Mouse (Mus musculus): ENCODE data around the gene Guk1. TPM values are rescaled to one million over a fixed set of nuclear protein-coding genes. Genes with fewer than 3 reads are reported as not detected.
"Not testable (repeated sequence)": the region's sequence is repeated elsewhere in the genome, so short reads cannot be mapped to it uniquely, and the experiment has no call there.

Guk1 gene
- polyA plus RNA-seq, 1 experiment from 2014 or later = 131 TPM

- Histone ChIP-seq H3K27me3 (no peaks in the 10 kb centered on the region), H3K4me1 (peaks cover 69% of the 10 kb centered on the region), H3K36me3 (no peaks in the 10 kb centered on the region), H3K9ac (no peak overlapping the region), H3K4me2 (peak overlapping the region; percentile 73; the same call in 1 of the 2 replicates), H3K9me3 (no peaks in the 10 kb centered on the region), H3K4me3 (no peak overlapping the region), H3K27ac (no peak overlapping the region)
- no peak for ATAC-seq (ENCODE audit: borderline replicate concordance, extremely low read depth, low FRiP score, low TSS enrichment)
- WGBS = 26% methylated on average over 2 of the region's 2 CpGs
These were observed 32.5 kb upstream of the Guk1 start for GRCm38 (mm10) chr11:59224470-59224869.

GRCm38 (mm10) chr11:59224025-59224424 lies 32.0 kb upstream of the Guk1 start:
- Histone ChIP-seq H3K4me3 (no peak overlapping the region), H3K4me1 (peaks cover 72% of the 10 kb centered on the region), H3K27ac (no peak overlapping the region), H3K4me2 (peak overlapping the region; percentile 73; the same call in 1 of the 2 replicates), H3K9me3 (no peaks in the 10 kb centered on the region), H3K9ac (no peak overlapping the region), H3K27me3 (no peaks in the 10 kb centered on the region), H3K36me3 (0 out of 2 replicates have a peak, but pooled peaks cover under 1% of the 10 kb centered on the region)
- no peak for ATAC-seq (ENCODE audit: borderline replicate concordance, extremely low read depth, low FRiP score, low TSS enrichment)
- WGBS = 83% methylated on average over 3 of the region's 3 CpGs

GRCm38 (mm10) chr11:59222306-59222705 lies 30.3 kb upstream of the Guk1 start:
- no peaks in the 10 kb centered on the region for H3K27me3 ChIP-seq
- 0 out of 2 replicates have a peak, but pooled peaks cover 3% of the 10 kb centered on the region for H3K36me3 ChIP-seq
- peaks cover 83% of the 10 kb centered on the region for H3K4me1 ChIP-seq
- no peak for ATAC-seq (ENCODE audit: borderline replicate concordance, extremely low read depth, low FRiP score, low TSS enrichment)
- no peak overlapping the region for H3K27ac ChIP-seq
- H3K4me3 ChIP-seq = no peak overlapping the region
- H3K9ac ChIP-seq = no peak overlapping the region
- WGBS = 82% methylated on average over 4 of the region's 4 CpGs
- no peaks in the 10 kb centered on the region for H3K9me3 ChIP-seq
- H3K4me2 ChIP-seq = no peak overlapping the region

- Histone ChIP-seq H3K4me3 (no peak overlapping the region), H3K9me3 (no peaks in the 10 kb centered on the region), H3K9ac (no peak overlapping the region), H3K36me3 (0 out of 2 replicates have a peak, but pooled peaks cover 3% of the 10 kb centered on the region), H3K4me2 (no peak overlapping the region), H3K27me3 (no peaks in the 10 kb centered on the region), H3K27ac (no peak overlapping the region), H3K4me1 (peaks cover 86% of the 10 kb centered on the region)
- ATAC-seq (ENCODE audit: borderline replicate concordance, extremely low read depth, low FRiP score, low TSS enrichment) = no peak
These were observed 29.6 kb upstream of the Guk1 start for GRCm38 (mm10) chr11:59221604-59222003.

GRCm38 (mm10) chr11:59219064-59219463 lies 27.1 kb upstream of the Guk1 start:
- Histone ChIP-seq H3K4me2 (peak overlapping the region; percentile 29), H3K36me3 (0 out of 2 replicates have a peak, but pooled peaks cover 6% of the 10 kb centered on the region), H3K27ac (peak overlapping the region; percentile 75), H3K9me3 (no peaks in the 10 kb centered on the region), H3K4me1 (peaks cover 65% of the 10 kb centered on the region), H3K4me3 (no peak overlapping the region), H3K27me3 (no peaks in the 10 kb centered on the region), H3K9ac (no peak overlapping the region)
- no peak; the same call in 1 of the 2 replicates for ATAC-seq (ENCODE audit: borderline replicate concordance, extremely low read depth, low FRiP score, low TSS enrichment)

- Histone ChIP-seq H3K36me3 (0 out of 2 replicates have a peak, but pooled peaks cover 7% of the 10 kb centered on the region), H3K27me3 (no peaks in the 10 kb centered on the region), H3K9me3 (no peaks in the 10 kb centered on the region), H3K4me1 (peaks cover 61% of the 10 kb centered on the region), H3K27ac (peak overlapping the region; percentile 75), H3K4me2 (peak overlapping the region; percentile 29), H3K9ac (no peak overlapping the region), H3K4me3 (no peak overlapping the region)
- ATAC-seq (ENCODE audit: borderline replicate concordance, extremely low read depth, low FRiP score, low TSS enrichment) = peak; percentile 69
- 59% methylated on average over 4 of the region's 4 CpGs for WGBS
These were observed 26.5 kb upstream of the Guk1 start for GRCm38 (mm10) chr11:59218389-59218998.

- Histone ChIP-seq H3K27me3 (no peaks in the 10 kb centered on the region), H3K4me3 (no peak overlapping the region), H3K9ac (no peak overlapping the region), H3K9me3 (no peaks in the 10 kb centered on the region), H3K4me2 (no peak overlapping the region), H3K4me1 (peaks cover 55% of the 10 kb centered on the region), H3K27ac (no peak overlapping the region), H3K36me3 (peaks cover 18% of the 10 kb centered on the region)
- no peak for ATAC-seq (ENCODE audit: borderline replicate concordance, extremely low read depth, low FRiP score, low TSS enrichment)
- WGBS = 81% methylated on average over 3 of the region's 3 CpGs
These were observed 24.9 kb upstream of the Guk1 start for GRCm38 (mm10) chr11:59216955-59217354.

GRCm38 (mm10) chr11:59212892-59213494 lies 21.0 kb upstream of the Guk1 start:
- Histone ChIP-seq H3K4me3 (no peak overlapping the region), H3K4me1 (peaks cover 39% of the 10 kb centered on the region), H3K27ac (no peak overlapping the region), H3K9me3 (no peaks in the 10 kb centered on the region), H3K36me3 (peaks cover 41% of the 10 kb centered on the region), H3K4me2 (no peak overlapping the region), H3K27me3 (no peaks in the 10 kb centered on the region), H3K9ac (no peak overlapping the region)
- ATAC-seq (ENCODE audit: borderline replicate concordance, extremely low read depth, low FRiP score, low TSS enrichment) = no peak
- WGBS = 86% methylated on average over 12 of the region's 12 CpGs

GRCm38 (mm10) chr11:59212320-59212719 lies 20.3 kb upstream of the Guk1 start:
- H3K27me3 ChIP-seq; H3K9ac ChIP-seq; H3K4me2 ChIP-seq; H3K27ac ChIP-seq; ATAC-seq (ENCODE audit: borderline replicate concordance, extremely low read depth, low FRiP score, low TSS enrichment); H3K9me3 ChIP-seq; H3K4me3 ChIP-seq: not testable (repeated sequence)
- Histone ChIP-seq H3K36me3 (peaks cover 41% of the 10 kb centered on the region), H3K4me1 (peaks cover 36% of the 10 kb centered on the region)
- WGBS = 68% methylated on average over 12 of the region's 12 CpGs

- H3K9ac ChIP-seq; ATAC-seq (ENCODE audit: borderline replicate concordance, extremely low read depth, low FRiP score, low TSS enrichment): not testable (repeated sequence)
These were observed 19.5 kb upstream of the Guk1 start for GRCm38 (mm10) chr11:59211561-59211960.

GRCm38 (mm10) chr11:59210020-59210419 lies 18.0 kb upstream of the Guk1 start:
- WGBS = 74% methylated on average over 4 of the region's 4 CpGs
- no peak overlapping the region for H3K9ac ChIP-seq
- peaks cover 26% of the 10 kb centered on the region for H3K4me1 ChIP-seq
- no peak overlapping the region for H3K4me3 ChIP-seq
- no peak overlapping the region for H3K4me2 ChIP-seq
- H3K9me3 ChIP-seq = no peaks in the 10 kb centered on the region
- H3K36me3 ChIP-seq = peaks cover 57% of the 10 kb centered on the region
- no peak for ATAC-seq (ENCODE audit: borderline replicate concordance, extremely low read depth, low FRiP score, low TSS enrichment)
- no peaks in the 10 kb centered on the region for H3K27me3 ChIP-seq
- H3K27ac ChIP-seq = no peak overlapping the region

More at GRCm38 (mm10) chr11:59211561-59211960, 19.5 kb upstream of the Guk1 start:
- not testable (repeated sequence) for H3K27ac ChIP-seq, H3K27me3 ChIP-seq, H3K4me2 ChIP-seq, H3K4me3 ChIP-seq, H3K9me3 ChIP-seq
- Histone ChIP-seq H3K36me3 (peaks cover 45% of the 10 kb centered on the region), H3K4me1 (peaks cover 31% of the 10 kb centered on the region)
- WGBS = 89% methylated on average over 9 of the region's 9 CpGs

GRCm38 (mm10) chr11:59209580-59209979 lies 17.6 kb upstream of the Guk1 start:
- peak overlapping the region; percentile 96 for H3K27ac ChIP-seq
- peak overlapping the region; percentile 89 for H3K4me3 ChIP-seq
- H3K4me1 ChIP-seq = peaks cover 26% of the 10 kb centered on the region
- peak overlapping the region; percentile 81 for H3K4me2 ChIP-seq
- H3K9me3 ChIP-seq = no peaks in the 10 kb centered on the region
- ATAC-seq (ENCODE audit: borderline replicate concordance, extremely low read depth, low FRiP score, low TSS enrichment) = no peak
- no peak overlapping the region for H3K9ac ChIP-seq
- peaks cover 58% of the 10 kb centered on the region for H3K36me3 ChIP-seq
- H3K27me3 ChIP-seq = no peaks in the 10 kb centered on the region
- WGBS = 54% methylated on average over 5 of the region's 5 CpGs
